Mouse (Mus musculus): ENCODE results near the gene Cd300ld3. TPM values are rescaled to one million over a fixed set of nuclear protein-coding genes. Genes with fewer than 3 reads are reported as not detected.

The Cd300ld3 gene
- polyA plus RNA-seq, 2 experiments, result 0.65 TPM; not detected in 1

DNA sequence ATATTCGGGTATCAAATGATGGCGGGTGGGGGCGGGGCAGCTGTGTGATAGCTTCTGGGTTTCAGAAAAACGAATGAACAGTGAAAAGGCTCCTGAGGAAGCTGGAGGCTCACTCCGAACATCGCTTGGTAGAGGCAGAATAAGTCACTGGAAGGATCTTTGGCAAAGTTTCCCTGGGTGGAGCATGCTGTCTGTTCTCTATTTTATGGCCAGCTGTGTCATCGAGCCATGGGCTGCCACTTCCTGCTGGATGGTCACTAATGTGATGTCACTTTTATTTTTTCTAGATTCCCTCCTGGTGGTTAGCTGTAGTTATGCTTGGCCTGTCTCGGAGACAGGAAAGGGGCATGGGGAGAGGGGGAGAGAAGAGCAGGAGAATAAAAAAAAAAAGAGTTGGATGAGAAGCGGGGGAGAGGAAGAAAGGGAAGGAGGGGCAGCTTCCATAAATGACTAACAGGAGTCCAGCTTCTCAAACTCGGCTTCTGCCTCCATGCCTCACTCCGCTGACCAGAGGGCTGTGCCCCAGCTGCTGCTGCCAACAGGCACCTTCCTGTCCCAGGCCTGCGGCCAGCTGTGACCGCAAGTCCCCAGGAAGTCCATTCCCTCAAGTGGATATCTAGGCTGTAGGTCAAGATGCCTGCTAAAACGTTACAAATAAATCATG is 23.6 kb upstream of the Cd300ld3 start:
- no peak for ATAC-seq (ENCODE audit: low FRiP score, low read depth)
- TF ChIP-seq POLR2A (IDR thresholded peaks at IDR 0.05; ENCODE audit: borderline replicate concordance, extremely low read depth, insufficient read depth, insufficient read length), result no peak
- H3K4me2 ChIP-seq (replicated peaks; ENCODE audit: low read depth, low read length, severe bottlenecking), result no peak overlapping the region
- no peak overlapping the region for H3K27ac ChIP-seq (replicated peaks; ENCODE audit: low read depth, low read length)
- H3K36me3 ChIP-seq (ENCODE audit: control insufficient read depth, insufficient read depth, low read length), result no peaks in the 10 kb centered on the region
- DNase-seq (ENCODE audit: low spot score), result peak; percentile 42
- H3K9ac ChIP-seq (ENCODE audit: low read depth, low read length, severe bottlenecking), result no peak overlapping the region
- peaks cover 3% of the 10 kb centered on the region; the same call in 1 of the 2 replicates for H3K4me1 ChIP-seq (ENCODE audit: control insufficient read depth, insufficient read depth, low read length)
- no peaks in the 10 kb centered on the region for H3K27me3 ChIP-seq (ENCODE audit: control insufficient read depth, insufficient read depth, low read length)
- 20% methylated on average over 14 of the region's 14 CpGs for WGBS
- no peaks in the 10 kb centered on the region for H3K9me3 ChIP-seq (ENCODE audit: control insufficient read depth, low read length)
- H3K4me3 ChIP-seq (replicated peaks; ENCODE audit: low read length), result no peak overlapping the region

DNA sequence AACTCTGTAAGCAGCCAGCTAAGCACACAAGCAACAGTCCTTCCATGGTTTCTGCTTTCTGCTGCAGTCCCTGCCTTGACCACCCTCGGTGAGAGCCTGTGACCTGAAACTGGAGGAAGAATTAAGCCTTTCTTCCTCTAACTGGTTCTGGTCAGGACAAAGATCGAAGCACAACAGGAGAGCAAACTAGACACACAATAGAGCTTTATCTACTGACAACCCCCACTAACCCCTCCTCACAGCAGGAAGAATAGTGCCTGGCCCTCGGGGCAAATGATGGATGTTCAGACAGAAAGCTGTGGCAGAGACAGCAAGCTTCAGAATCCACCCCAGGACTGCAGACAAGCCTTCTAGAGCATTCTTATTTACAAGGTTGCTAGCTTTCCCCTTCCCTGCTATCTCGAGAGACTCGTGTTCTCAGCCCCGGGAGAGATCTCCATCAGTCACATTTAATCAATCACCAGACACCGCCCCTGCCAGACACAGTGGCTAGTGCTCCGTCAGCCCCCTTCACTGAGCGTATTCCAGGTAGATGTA is 22.9 kb upstream of the Cd300ld3 start:
- ATAC-seq (ENCODE audit: low FRiP score, low read depth), result no peak
- H3K9me3 ChIP-seq (ENCODE audit: control insufficient read depth, low read length), result no peaks in the 10 kb centered on the region
- H3K36me3 ChIP-seq (ENCODE audit: control insufficient read depth, insufficient read depth, low read length), result no peaks in the 10 kb centered on the region
- no peak overlapping the region for H3K27ac ChIP-seq (replicated peaks; ENCODE audit: low read depth, low read length)
- H3K4me2 ChIP-seq (replicated peaks; ENCODE audit: low read depth, low read length, severe bottlenecking), result no peak overlapping the region
- H3K27me3 ChIP-seq (ENCODE audit: control insufficient read depth, insufficient read depth, low read length), result no peaks in the 10 kb centered on the region
- no peak for TF ChIP-seq POLR2A (IDR thresholded peaks at IDR 0.05; ENCODE audit: borderline replicate concordance, extremely low read depth, insufficient read depth, insufficient read length)
- no peak for DNase-seq (ENCODE audit: low spot score)
- H3K9ac ChIP-seq (ENCODE audit: low read depth, low read length, severe bottlenecking), result no peak overlapping the region
- 20% methylated on average over 9 of the region's 9 CpGs for WGBS
- H3K4me1 ChIP-seq (ENCODE audit: control insufficient read depth, insufficient read depth, low read length), result peaks cover 3% of the 10 kb centered on the region; the same call in 1 of the 2 replicates
- no peak overlapping the region for H3K4me3 ChIP-seq (replicated peaks; ENCODE audit: low read length)

DNA sequence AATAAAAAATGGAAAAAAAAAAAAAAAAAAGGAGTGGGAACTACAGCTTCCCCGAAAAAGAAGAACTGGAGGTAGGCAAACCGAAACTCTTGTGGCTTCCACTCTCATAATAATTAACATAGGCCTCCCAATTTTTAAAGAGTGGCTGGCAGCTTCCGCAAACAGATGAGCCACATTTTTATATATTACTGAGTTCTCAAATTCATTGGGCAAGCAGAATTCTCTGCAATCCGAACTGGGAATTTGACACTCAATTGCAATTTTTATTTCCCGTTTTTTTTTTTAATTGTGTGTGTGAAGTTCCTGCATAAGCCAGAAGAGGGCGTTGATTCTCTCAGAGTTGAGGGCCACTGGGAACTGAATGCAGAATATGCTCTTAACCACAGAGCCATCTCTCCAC is 18.6 kb upstream of the Cd300ld3 start:
- Histone ChIP-seq H3K9me3 (ENCODE audit: control insufficient read depth, low read length) (no peaks in the 10 kb centered on the region), H3K4me1 (ENCODE audit: control insufficient read depth, insufficient read depth, low read length) (no peaks in the 10 kb centered on the region), H3K27ac (replicated peaks; ENCODE audit: low read depth, low read length) (no peak overlapping the region), H3K4me3 (replicated peaks; ENCODE audit: low read length) (no peak overlapping the region), H3K27me3 (ENCODE audit: control insufficient read depth, insufficient read depth, low read length) (no peaks in the 10 kb centered on the region), H3K9ac (ENCODE audit: low read depth, low read length, severe bottlenecking) (no peak overlapping the region), H3K4me2 (replicated peaks; ENCODE audit: low read depth, low read length, severe bottlenecking) (no peak overlapping the region), H3K36me3 (ENCODE audit: control insufficient read depth, insufficient read depth, low read length) (no peaks in the 10 kb centered on the region)
- DNase-seq (ENCODE audit: low spot score), result no peak
- 65% methylated on average over 6 of the region's 6 CpGs for WGBS
- ATAC-seq (ENCODE audit: low FRiP score, low read depth), result no peak
- TF ChIP-seq POLR2A (IDR thresholded peaks at IDR 0.05; ENCODE audit: borderline replicate concordance, extremely low read depth, insufficient read depth, insufficient read length), result no peak

DNA sequence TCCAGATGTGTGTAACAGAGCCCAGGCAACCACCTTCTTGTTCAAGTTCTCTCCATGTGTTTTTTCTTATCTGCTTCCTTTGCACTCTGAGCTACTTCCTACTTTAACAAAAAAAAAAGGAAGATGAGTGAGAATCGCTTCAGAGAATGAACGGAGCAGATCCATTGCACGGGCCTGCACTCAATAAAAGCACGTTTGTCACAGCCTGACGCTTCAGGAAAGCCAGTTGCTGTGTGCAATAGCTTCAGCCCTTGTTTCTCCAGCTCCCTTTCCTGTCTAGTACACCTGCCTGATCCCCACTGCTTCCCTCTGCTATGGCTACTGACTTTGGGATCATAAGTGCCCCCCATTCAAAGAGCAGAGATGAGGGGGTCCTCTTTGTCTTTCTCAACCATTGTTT is 13.9 kb upstream of the Cd300ld3 start, which contains the start of gene Cd300e:
Cd300e (minus strand) TSS at position 101 of the 400 bp plus-strand sequence.
- Histone ChIP-seq H3K27me3 (ENCODE audit: control insufficient read depth, insufficient read depth, low read length) (no peaks in the 10 kb centered on the region), H3K4me1 (ENCODE audit: control insufficient read depth, insufficient read depth, low read length) (no peaks in the 10 kb centered on the region), H3K4me2 (replicated peaks; ENCODE audit: low read depth, low read length, severe bottlenecking) (no peak within 1 kb of the TSS), H3K36me3 (ENCODE audit: control insufficient read depth, insufficient read depth, low read length) (no peaks in the 10 kb centered on the region), H3K9ac (ENCODE audit: low read depth, low read length, severe bottlenecking) (no peak within 1 kb of the TSS), H3K27ac (replicated peaks; ENCODE audit: low read depth, low read length) (no peak within 1 kb of the TSS), H3K9me3 (ENCODE audit: control insufficient read depth, low read length) (no peaks in the 10 kb centered on the region), H3K4me3 (replicated peaks; ENCODE audit: low read length) (no peak within 1 kb of the TSS)
- no peak for ATAC-seq (ENCODE audit: low FRiP score, low read depth)
- 42% methylated on average over 5 of the region's 5 CpGs for WGBS
- no peak for DNase-seq (ENCODE audit: low spot score)
- no peak for TF ChIP-seq POLR2A (IDR thresholded peaks at IDR 0.05; ENCODE audit: borderline replicate concordance, extremely low read depth, insufficient read depth, insufficient read length)

DNA sequence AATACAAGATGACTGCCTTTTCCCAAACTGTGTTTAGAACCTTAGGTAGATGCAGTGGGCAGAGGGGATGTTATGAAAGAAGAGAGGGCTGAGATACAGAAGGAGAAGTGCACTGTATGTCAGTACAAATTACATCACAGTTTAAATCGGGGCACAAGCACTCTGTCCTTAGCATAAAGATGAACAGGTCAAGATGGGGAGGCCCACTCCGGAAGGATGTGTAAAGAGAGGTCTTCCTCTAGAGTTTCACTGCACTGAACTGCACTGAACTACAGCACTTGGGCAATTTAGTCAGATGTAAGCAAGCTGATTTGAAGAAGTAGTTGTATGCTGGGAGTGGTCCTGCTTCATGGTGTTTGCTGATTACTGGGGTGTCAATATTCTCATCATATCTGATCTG is 11.6 kb upstream of the Cd300ld3 start:
- no peaks in the 10 kb centered on the region for H3K36me3 ChIP-seq (ENCODE audit: control insufficient read depth, insufficient read depth, low read length)
- 86% methylated on average over 2 of the region's 2 CpGs for WGBS
- H3K4me2 ChIP-seq (replicated peaks; ENCODE audit: low read depth, low read length, severe bottlenecking), result no peak overlapping the region
- DNase-seq (ENCODE audit: low spot score) (no peak), ATAC-seq (ENCODE audit: low FRiP score, low read depth) (no peak)
- no peak overlapping the region for H3K27ac ChIP-seq (replicated peaks; ENCODE audit: low read depth, low read length)
- no peaks in the 10 kb centered on the region for H3K9me3 ChIP-seq (ENCODE audit: control insufficient read depth, low read length)
- H3K4me1 ChIP-seq (ENCODE audit: control insufficient read depth, insufficient read depth, low read length), result no peaks in the 10 kb centered on the region
- TF ChIP-seq POLR2A (IDR thresholded peaks at IDR 0.05; ENCODE audit: borderline replicate concordance, extremely low read depth, insufficient read depth, insufficient read length), result no peak
- no peak overlapping the region for H3K4me3 ChIP-seq (replicated peaks; ENCODE audit: low read length)
- H3K9ac ChIP-seq (ENCODE audit: low read depth, low read length, severe bottlenecking), result no peak overlapping the region
- H3K27me3 ChIP-seq (ENCODE audit: control insufficient read depth, insufficient read depth, low read length), result no peaks in the 10 kb centered on the region

Data from limb, embryonic 14.5 days (tissue).